10 mouse cellular contexts compared by ENCODE assay signal in genomic region chr6:29814616-29815015, GRCm38 (mm10). TPM values are rescaled to one million over a fixed set of nuclear protein-coding genes. Genes with fewer than 3 reads are reported as not detected.
DNase-seq lines count a peak whose midpoint lies in the region; ATAC-seq and TF ChIP-seq lines count a peak whose summit lies in the region.
"Had no signal": no experiment of that assay in that cellular context is flagged by ENCODE, and none has a peak within 500 bp of the region (broad histone marks: within the 10 kb centered on the region; RNA-seq: fewer than 3 reads in every experiment).

No protein-coding gene starts in this region.

- H3K9me3 ChIP-seq in kidney, postnatal 0 days (replicated peaks; ENCODE audit: low read length) = no peaks in the 10 kb centered on the region
- no peaks in the 10 kb centered on the region for H3K9me3 ChIP-seq in midbrain, embryonic 10.5 days (replicated peaks)
- H3K9me3 ChIP-seq: liver, embryonic 13.5 days had no signal

- no peaks in the 10 kb centered on the region for H3K36me3 ChIP-seq in kidney, postnatal 0 days (ENCODE audit: insufficient read depth, low read length)
- no peaks in the 10 kb centered on the region for H3K36me3 ChIP-seq in midbrain, embryonic 10.5 days
- H3K36me3 ChIP-seq: liver, embryonic 13.5 days had no signal

- TF ChIP-seq CTCF in kidney, postnatal 0 days (IDR thresholded peaks at IDR 0.05; ENCODE audit: low read depth) = no peak

- no peak overlapping the region for H3K9ac ChIP-seq in kidney, postnatal 0 days (ENCODE audit: low read depth, low read length)
- H3K9ac ChIP-seq: liver, embryonic 13.5 days had no signal

- no peaks in the 10 kb centered on the region for H3K27me3 ChIP-seq in kidney, postnatal 0 days (ENCODE audit: insufficient read depth, low read length)
- no peaks in the 10 kb centered on the region for H3K27me3 ChIP-seq in midbrain, embryonic 10.5 days (ENCODE audit: low read depth, poor library complexity, severe bottlenecking)
- H3K27me3 ChIP-seq: liver, embryonic 13.5 days; Patski had no signal

- no peak overlapping the region for H3K4me2 ChIP-seq in kidney, postnatal 0 days (ENCODE audit: low read length)
- H3K4me2 ChIP-seq: liver, embryonic 13.5 days had no signal

- H3K4me1 ChIP-seq in kidney, postnatal 0 days (replicated peaks; ENCODE audit: insufficient read depth, low read length) = no peaks in the 10 kb centered on the region
- H3K4me1 ChIP-seq in midbrain, embryonic 10.5 days = peaks cover 34% of the 10 kb centered on the region
- H3K4me1 ChIP-seq: liver, embryonic 13.5 days had no signal

- no peak overlapping the region for H3K27ac ChIP-seq in kidney, postnatal 0 days
- peak overlapping the region; percentile 81 for H3K27ac ChIP-seq in midbrain, embryonic 10.5 days (replicated peaks)
- H3K27ac ChIP-seq: liver, embryonic 13.5 days had no signal

- DNase-seq in kidney, postnatal 0 days (ENCODE audit: low spot score) = peak; percentile 45
- no peak for DNase-seq in kidney, adult 8-10 months
- peak; percentile 60 for DNase-seq in cerebellum, adult 9-10 months
- DNase-seq in frontal cortex, postnatal 36 days (ENCODE audit: low spot score in 2 of 2) = peak; percentile 28 to 58
- peak; percentile 21 for DNase-seq in midbrain, embryonic 10.5 days (ENCODE audit: low spot score)
- no peak for DNase-seq in thymus, postnatal 14 days
- DNase-seq in urinary bladder, adult 18-20 months (ENCODE audit: low spot score in 2 of 2) = no peak
- DNase-seq: liver, embryonic 13.5 days had no signal

- no peak overlapping the region for H3K4me3 ChIP-seq in kidney, postnatal 0 days (replicated peaks; ENCODE audit: low read depth, low read length)
- H3K4me3 ChIP-seq in midbrain, embryonic 10.5 days = no peak overlapping the region
- H3K4me3 ChIP-seq: liver, embryonic 13.5 days had no signal

- WGBS in kidney, postnatal 0 days = 25% methylated on average over 2 of the region's 2 CpGs
- WGBS in midbrain, embryonic 10.5 days = 12% methylated on average over 2 of the region's 2 CpGs

- no peak for ATAC-seq in kidney, postnatal 0 days (replicated peaks; ENCODE audit: low FRiP score, low read depth)
- no peak for ATAC-seq in monocyte, adult 5-6 weeks (replicated peaks; ENCODE audit: insufficient number of reproducible peaks, low FRiP score, low TSS enrichment, poor library complexity, severe bottlenecking)
- ATAC-seq: Patski had no signal

RNA-seq across cellular contexts. Expression of gene Ahcyl2, which starts 46.8 kb away (rescaled TPM):
- polyA plus RNA-seq in kidney, postnatal 0 days (2015; fragmentation: Nextera tagmentation; extraction: Ambion mirVana) = 18.5 and 18.7 TPM in 2 replicates
- polyA plus RNA-seq in midbrain, embryonic 10.5 days (2016; fragmentation: Nextera tagmentation; extraction: Ambion mirVana) = 12.5 and 13.7 TPM in 2 replicates
- total RNA-seq in monocyte, adult 5-6 weeks (2017) = 43.7 to 58.4 TPM (median 52.8 TPM) in 3 replicates

Comparison
In these comparisons a context has a peak if more than half of its experiments do, and no peak if none do; other contexts are left out.
1. DNase-seq: peak in kidney, postnatal 0 days (single experiment), cerebellum, adult 9-10 months (single experiment), frontal cortex, postnatal 36 days (2 of 2) and midbrain, embryonic 10.5 days (single experiment); none in kidney, adult 8-10 months (0 of 2), thymus, postnatal 14 days (single experiment) and urinary bladder, adult 18-20 months (0 of 2).